Mouse (Mus musculus) spleen, adult 2 months (tissue): ENCODE results near the gene Pcx. TPM values are rescaled to one million over a fixed set of nuclear protein-coding genes. Genes with fewer than 3 reads are reported as not detected.

Experiments
- DNase-seq, 2 experiments: peaks; one replicate each; pipeline versions ENCODE4 v3.0.0 to v3.0.0-alpha.2; 2012 to 2021; ENCODE audit warnings: low spot score in 2 of 2, low read depth in 1 of 2
- H3K27ac ChIP-seq: fragments of 200-500 bp; 2 replicates; pipeline ENCODE4 v1.5.1; 2012; ENCODE audit warnings: low read length, inconsistent platforms; ENCODE audit not compliant: insufficient read depth
- H3K27me3 ChIP-seq: fragments of 200-500 bp; 2 replicates; pipeline ENCODE4 v1.6.1; 2012; ENCODE audit warnings: mild to moderate bottlenecking, moderate library complexity, low read length, inconsistent platforms; ENCODE audit not compliant: control insufficient read depth, insufficient read depth
- H3K36me3 ChIP-seq: fragments of 200-500 bp; 2 replicates; pipeline ENCODE4 v1.6.1; 2012; ENCODE audit warnings: mild to moderate bottlenecking, low read length, inconsistent platforms; ENCODE audit not compliant: control insufficient read depth, insufficient read depth
- H3K4me1 ChIP-seq: fragments of 200-500 bp; 2 replicates; pipeline ENCODE4 v1.6.1; 2011; ENCODE audit warnings: inconsistent platforms; ENCODE audit not compliant: control insufficient read depth, insufficient read depth, insufficient read length
- H3K4me3 ChIP-seq: fragments of 200-500 bp; 2 replicates; pipeline ENCODE4 v1.5.1; 2011; ENCODE audit warnings: mild to moderate bottlenecking, inconsistent platforms; ENCODE audit not compliant: insufficient read depth, insufficient read length; ENCODE audit errors: extremely low read depth
- CTCF ChIP-seq: fragments of 200-500 bp; IDR thresholded peaks from 2 replicates; pipeline ENCODE4 v1.5.1; 2011; ENCODE audit warnings: mild to moderate bottlenecking, inconsistent platforms; ENCODE audit not compliant: insufficient read depth, insufficient read length, insufficient replicate concordance; ENCODE audit errors: extremely low read depth
- POLR2A ChIP-seq: fragments of 200-500 bp; IDR thresholded peaks from 2 replicates; pipeline ENCODE4 v1.6.1; 2011; ENCODE audit warnings: low read depth, low read length, inconsistent platforms
- WGBS: fragments of 180-500 bp; shearing (Covaris S2); methylation state at CpG from one replicate; pipeline ENCODE4 v1.1.7; 2018; 5-methylcytosine and 5-hydroxymethylcytosine counted together
- polyA plus RNA-seq: library from polyadenylated mRNA; depleted of rRNA; stranded (reverse); fragments of >200 nt; gene quantifications from 2 replicates; pipeline ENCODE4 v1.2.3, GENCODE M21; 2012

The Pcx gene
- polyA plus RNA-seq, 1 experiment = 8.6 TPM

DNA sequence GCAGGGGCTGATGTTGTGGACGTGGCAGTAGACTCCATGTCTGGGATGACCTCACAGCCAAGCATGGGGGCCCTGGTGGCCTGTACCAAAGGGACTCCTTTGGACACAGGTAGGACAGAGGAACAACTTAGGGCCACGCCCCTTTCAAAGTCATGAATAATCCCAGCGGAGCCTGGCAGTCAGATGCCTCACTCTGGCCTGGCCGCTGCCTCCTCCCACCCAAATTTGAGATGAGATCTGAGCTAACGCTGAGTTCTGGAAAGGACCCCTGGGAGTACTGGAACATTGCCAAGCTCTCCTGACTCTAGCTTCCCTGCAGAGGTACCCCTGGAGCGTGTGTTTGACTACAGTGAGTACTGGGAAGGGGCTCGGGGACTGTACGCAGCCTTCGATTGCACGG is 109.2 kb downstream of the Pcx start:
- no peak for TF ChIP-seq POLR2A
- TF ChIP-seq CTCF = no peak
- no peaks in the 10 kb centered on the region for H3K27me3 ChIP-seq
- no peak overlapping the region for H3K4me3 ChIP-seq
- H3K27ac ChIP-seq = no peak overlapping the region
- peaks cover 8% of the 10 kb centered on the region; the same call in 1 of the 2 replicates for H3K36me3 ChIP-seq
- DNase-seq = no peak
- 94% methylated on average over 10 of the region's 10 CpGs for WGBS
- peaks cover 2% of the 10 kb centered on the region for H3K4me1 ChIP-seq

DNA sequence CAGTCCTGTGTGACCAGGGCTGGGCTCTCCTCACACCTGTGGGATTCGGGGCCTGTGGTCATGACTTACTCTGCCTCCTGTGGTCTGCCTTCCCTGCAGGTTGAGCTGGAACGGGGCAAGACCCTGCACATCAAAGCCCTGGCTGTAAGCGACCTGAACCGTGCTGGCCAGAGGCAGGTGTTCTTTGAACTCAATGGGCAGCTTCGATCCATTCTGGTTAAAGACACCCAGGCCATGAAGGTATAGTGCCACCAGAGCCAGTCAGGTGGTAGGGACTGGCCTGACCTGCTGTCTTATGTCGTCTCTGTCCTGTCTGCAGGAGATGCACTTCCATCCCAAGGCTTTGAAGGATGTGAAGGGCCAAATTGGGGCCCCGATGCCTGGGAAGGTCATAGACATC is 110.4 kb downstream of the Pcx start:
- TF ChIP-seq CTCF (no peak), POLR2A (no peak)
- Histone ChIP-seq H3K36me3 (peaks cover 8% of the 10 kb centered on the region; the same call in 1 of the 2 replicates), H3K27ac (no peak overlapping the region), H3K27me3 (no peaks in the 10 kb centered on the region), H3K4me1 (peaks cover 8% of the 10 kb centered on the region; the same call in 1 of the 2 replicates), H3K4me3 (no peak overlapping the region)
- WGBS = 86% methylated on average over 7 of the region's 7 CpGs
- no peak for DNase-seq

DNA sequence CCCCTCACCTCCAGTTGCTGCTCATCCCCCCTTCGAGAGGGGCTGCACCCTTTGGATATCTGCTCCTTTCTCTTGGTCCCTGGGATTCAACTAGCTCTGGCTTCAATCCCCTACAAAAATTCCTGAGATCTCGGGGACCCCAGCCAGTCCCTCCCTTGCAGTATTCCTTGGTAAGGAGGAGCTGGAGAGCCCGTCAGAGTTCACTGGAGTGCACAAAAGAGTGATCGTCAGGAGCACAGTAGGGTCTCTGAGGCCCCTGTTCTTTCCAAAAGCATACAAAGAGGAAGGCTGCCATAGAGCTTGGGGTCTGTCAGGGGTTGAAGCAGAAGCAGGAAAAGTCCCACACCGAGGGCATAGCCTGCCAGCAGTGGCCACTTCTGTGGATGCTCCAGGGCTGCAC is 112.5 kb downstream of the Pcx start:
- Histone ChIP-seq H3K27ac (no peak overlapping the region), H3K4me3 (no peak overlapping the region), H3K4me1 (peaks cover 9% of the 10 kb centered on the region; the same call in 1 of the 2 replicates), H3K36me3 (peaks cover 8% of the 10 kb centered on the region; the same call in 1 of the 2 replicates), H3K27me3 (no peaks in the 10 kb centered on the region)
- DNase-seq = no peak
- TF ChIP-seq POLR2A (no peak), CTCF (no peak)
- WGBS = 96% methylated on average over 5 of the region's 5 CpGs

DNA sequence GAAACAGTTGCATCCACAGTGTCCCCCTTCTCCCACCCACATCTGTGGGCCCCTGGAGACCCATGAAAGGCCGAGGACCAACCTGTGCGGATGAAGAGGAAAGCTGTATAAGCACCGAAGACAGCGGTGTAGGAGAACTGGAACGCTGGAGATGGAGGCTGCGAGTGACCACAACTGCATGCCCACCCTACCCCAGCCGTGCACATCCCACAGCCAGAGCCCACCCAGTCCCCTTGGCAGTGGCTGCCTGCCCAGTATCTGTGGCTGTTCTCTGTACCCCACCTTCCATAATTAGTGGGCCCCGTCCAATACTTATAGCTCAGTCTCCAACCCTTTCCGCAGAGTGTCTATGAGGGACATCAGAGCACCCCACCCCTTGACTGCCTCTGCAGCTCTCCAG is 113.1 kb downstream of the Pcx start:
- no peak overlapping the region for H3K4me3 ChIP-seq
- no peak overlapping the region for H3K27ac ChIP-seq
- H3K4me1 ChIP-seq = peaks cover 9% of the 10 kb centered on the region; the same call in 1 of the 2 replicates
- H3K36me3 ChIP-seq = peaks cover 8% of the 10 kb centered on the region; the same call in 1 of the 2 replicates
- no peaks in the 10 kb centered on the region for H3K27me3 ChIP-seq
- no peak for DNase-seq
- 95% methylated on average over 9 of the region's 9 CpGs for WGBS
- TF ChIP-seq CTCF (no peak), POLR2A (no peak)

DNA sequence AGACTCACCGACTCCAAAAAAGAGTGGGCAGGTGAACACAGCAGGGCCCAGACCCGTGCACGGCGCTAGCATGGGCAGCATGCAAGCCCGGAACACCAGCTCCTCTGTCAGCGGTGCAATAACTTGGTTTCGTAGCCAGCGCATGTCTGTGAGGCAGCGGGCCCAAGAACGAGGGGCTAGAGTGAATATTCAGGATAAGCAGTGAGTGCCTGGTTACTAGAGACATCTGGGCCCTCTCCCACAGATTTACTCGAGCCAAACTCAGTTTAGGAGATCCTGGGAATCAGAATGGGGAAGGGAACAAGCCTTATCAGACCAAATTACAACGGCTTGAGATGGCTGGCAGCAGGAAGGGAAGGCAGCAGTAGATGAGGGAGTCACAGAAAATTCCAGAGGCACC is 113.7 kb downstream of the Pcx start:
- Histone ChIP-seq H3K36me3 (peaks cover 8% of the 10 kb centered on the region; the same call in 1 of the 2 replicates), H3K27me3 (no peaks in the 10 kb centered on the region), H3K27ac (no peak overlapping the region), H3K4me3 (no peak overlapping the region), H3K4me1 (peaks cover 9% of the 10 kb centered on the region; the same call in 1 of the 2 replicates)
- DNase-seq = no peak
- 95% methylated on average over 12 of the region's 12 CpGs for WGBS
- no peak for TF ChIP-seq CTCF
- no peak for TF ChIP-seq POLR2A

DNA sequence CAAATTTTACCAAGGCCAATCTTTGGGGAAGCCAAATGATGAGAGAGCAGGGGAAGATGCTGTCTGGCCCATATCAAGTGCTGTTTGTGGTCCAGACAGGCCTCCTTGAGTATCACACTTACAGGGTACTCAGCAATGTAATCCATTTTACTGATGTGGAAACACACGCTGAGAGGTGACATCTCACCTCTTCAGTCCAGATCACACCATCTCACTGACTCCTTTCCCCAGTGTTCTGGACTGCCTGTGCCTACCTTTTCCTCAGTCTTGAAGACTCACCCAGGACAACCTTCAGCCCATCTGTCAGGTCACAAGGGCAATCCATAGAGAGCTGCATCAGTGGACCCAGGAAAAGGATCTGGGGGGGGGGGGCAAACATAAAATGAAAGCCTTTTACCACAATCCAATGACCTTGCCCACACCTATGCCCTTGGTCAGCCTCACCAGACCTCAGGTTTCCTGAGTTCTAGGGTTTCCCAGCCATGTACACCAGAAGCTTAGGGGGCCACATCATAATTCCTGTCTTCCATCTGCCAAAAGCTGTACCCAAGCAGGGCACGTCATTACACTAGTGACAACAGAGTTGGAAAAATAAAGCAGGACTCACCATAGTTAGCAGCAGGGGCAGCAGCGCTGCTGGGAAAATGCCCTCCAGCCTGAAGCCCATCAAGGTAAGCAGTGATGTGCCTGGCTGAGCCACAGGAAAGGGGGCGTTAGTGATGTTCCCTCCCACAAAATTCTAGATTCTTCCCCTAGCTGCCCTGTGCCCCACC is 114.3 kb downstream of the Pcx start:
- no peak for DNase-seq
- no peaks in the 10 kb centered on the region for H3K27me3 ChIP-seq
- 30% methylated on average over 4 of the region's 4 CpGs for WGBS
- H3K4me3 ChIP-seq = peak overlapping the region; percentile 95
- H3K4me1 ChIP-seq = peaks cover 9% of the 10 kb centered on the region; the same call in 1 of the 2 replicates
- H3K36me3 ChIP-seq = peaks cover 8% of the 10 kb centered on the region; the same call in 1 of the 2 replicates
- no peak for TF ChIP-seq POLR2A
- no peak for TF ChIP-seq CTCF
- peak overlapping the region; percentile 52; the same call in 1 of the 2 replicates for H3K27ac ChIP-seq

DNA sequence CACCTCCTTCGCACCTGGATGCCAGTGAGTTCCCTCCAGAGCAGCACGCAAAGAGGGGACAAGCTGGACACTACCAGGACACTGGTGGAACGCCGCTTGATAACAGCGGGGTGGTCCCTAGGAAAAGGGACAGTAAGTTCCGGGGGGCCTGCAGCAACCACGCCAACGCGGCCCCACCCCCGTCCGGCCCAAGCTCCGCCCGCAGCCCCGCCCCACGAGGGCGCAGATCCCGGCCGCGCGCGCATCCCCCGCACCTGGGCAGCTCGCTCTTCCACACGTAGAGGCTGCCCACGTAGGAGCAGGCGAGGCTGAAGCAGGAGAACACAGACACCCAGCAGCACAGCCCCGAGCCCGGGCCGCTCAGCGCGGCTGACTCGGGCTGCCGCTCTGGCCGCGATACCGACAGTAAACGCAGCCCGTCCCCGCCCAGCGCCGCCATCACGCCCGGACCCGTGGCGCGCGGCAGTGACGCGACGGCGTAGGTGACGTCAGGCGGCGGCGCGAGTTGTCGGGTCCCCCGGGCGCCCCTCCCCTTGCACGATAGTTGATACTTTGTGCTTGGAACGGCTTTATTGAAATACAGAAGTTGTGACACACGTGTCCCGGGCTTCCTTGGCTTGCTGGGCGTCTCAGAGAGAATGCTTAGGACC is 115.0 kb downstream of the Pcx start, which contains the start of gene Rce1:
Gene Rce1, minus strand, starts transcription at position 463 of the 650 bp plus-strand sequence.
- 1% methylated on average over 64 of the region's 64 CpGs for WGBS
- Histone ChIP-seq H3K36me3 (peaks cover 8% of the 10 kb centered on the region; the same call in 1 of the 2 replicates), H3K4me3 (peak within 1 kb of the TSS; percentile 95), H3K27me3 (no peaks in the 10 kb centered on the region), H3K27ac (peak within 1 kb of the TSS; percentile 93), H3K4me1 (peaks cover 9% of the 10 kb centered on the region; the same call in 1 of the 2 replicates)
- peak; percentile 77 to 86 for DNase-seq
- no peak; the same call in 1 of the 2 replicates for TF ChIP-seq POLR2A
- no peak for TF ChIP-seq CTCF
